Mouse (Mus musculus) embryonic stem cell, embryonic (primary cell): Measurements from ENCODE around the gene Abcf2.

Experiments
- CTCF ChIA-PET, 4 experiments: fragments of 300-600 bp in 2 of 4; fragments of 350-600 bp in 2 of 4; sonication (Branson Sonifier 250); formaldehyde crosslinking; loops; one replicate each; lab custom pipeline; 2022; ENCODE audit warnings: inconsistent platforms in 2 of 4; lab: Charles Lee
- POLR2A ChIA-PET, 4 experiments: fragments of 300-600 bp in 2 of 4; fragments of 350-600 bp in 2 of 4; sonication (Branson Sonifier 250); formaldehyde crosslinking; loops; one replicate each; lab custom pipeline; 2022; ENCODE audit warnings: antibody characterized with exemption in 4 of 4, inconsistent platforms in 1 of 4; lab: Charles Lee

The Abcf2 gene

GRCm38 (mm10) chr5:24595261-24595660 is 18.0 kb upstream of the Abcf2 start:
- CTCF ChIA-PET, result interaction anchor here in 1 of 4 experiments (0.7 to 2.7 kb wide), 2 partner anchors 65 to 162 kb away, joined by 4 to 14 read pairs; no protein-coding TSS in a partner anchor
- POLR2A ChIA-PET, result interaction anchor here in 2 of 4 experiments (0.5 to 1.9 kb wide), 4 partner anchors 8 to 194 kb away, joined by 5 to 8 read pairs (median 6); partner anchors contain the start of genes Chpf2 (in 1 of the 2) and Nub1 (in 1 of the 2)

- ChIA-PET CTCF (interaction anchor here in 2 of 4 experiments (0.9 to 1.2 kb wide), 2 partner anchors 64 to 111 kb away, joined by 3 read pairs; no protein-coding TSS in a partner anchor), POLR2A (interaction anchor here in 1 of 4 experiments (0.5 to 1.7 kb wide), 3 partner anchors 17 to 95 kb away, joined by 3 to 6 read pairs (median 5); partner anchors contain the start of gene Abcf2)
These were observed 17.1 kb upstream of the Abcf2 start for GRCm38 (mm10) chr5:24594346-24594745.

DNA sequence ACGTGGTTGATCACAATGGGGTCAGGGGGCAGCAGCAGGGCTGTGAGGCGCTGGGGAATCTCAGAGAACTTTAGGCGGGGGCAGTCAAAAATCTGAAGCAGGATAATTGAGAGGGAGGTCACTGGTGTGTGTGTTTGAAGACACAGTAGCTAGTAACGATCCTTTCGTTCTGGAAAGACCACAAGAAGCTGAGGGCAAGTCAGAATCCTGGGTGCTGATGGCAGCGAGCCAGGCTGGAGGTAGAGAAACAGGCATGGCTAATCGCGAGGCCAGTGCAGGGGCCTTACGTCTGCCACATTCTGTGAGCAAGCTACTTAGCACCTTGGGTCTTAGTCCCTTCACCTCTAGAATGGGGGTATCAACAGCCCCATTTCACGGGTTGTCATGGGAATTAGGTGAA is 16.7 kb upstream of the Abcf2 start:
- POLR2A ChIA-PET, result interaction anchor here in 2 of 4 experiments (0.5 to 1.7 kb wide), 7 partner anchors 9 to 95 kb away, joined by 3 to 6 read pairs (median 4); partner anchors contain the start of gene Abcf2 (in 1 of the 2)

DNA sequence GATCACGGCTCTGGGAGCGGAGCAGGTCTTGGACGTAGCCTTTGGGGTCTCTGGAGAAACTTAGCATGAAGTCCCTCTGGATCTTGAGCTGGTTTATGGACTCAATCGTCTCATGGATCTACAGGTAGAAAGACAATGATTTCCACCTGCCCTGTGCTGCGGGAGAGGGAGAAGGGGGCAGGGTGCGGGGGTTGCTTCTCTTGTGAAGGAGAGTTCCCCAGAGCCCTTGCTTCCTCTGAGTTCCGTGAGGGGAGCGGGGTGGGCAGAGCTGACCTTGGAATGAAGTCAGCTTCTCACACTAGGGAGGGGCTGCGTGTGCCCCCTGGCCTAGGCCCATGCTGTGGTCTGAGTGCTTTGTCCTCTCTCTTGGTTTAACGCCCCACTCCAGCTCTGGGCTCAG is 16.0 kb upstream of the Abcf2 start:
- CTCF ChIA-PET, result interaction anchor here in 2 of 4 experiments (0.9 to 1.2 kb wide), 3 partner anchors 9 to 110 kb away, joined by 3 read pairs; no protein-coding TSS in a partner anchor
- POLR2A ChIA-PET, result interaction anchor here in 2 of 4 experiments (0.6 to 1.7 kb wide), 6 partner anchors 9 to 46 kb away, joined by 3 to 6 read pairs (median 4); partner anchors contain the start of gene Abcf2 (in 1 of the 2)

More for the DNA sequence above, 16.7 kb upstream of the Abcf2 start:
- CTCF ChIA-PET, result interaction anchor here in 2 of 4 experiments (0.9 to 1.2 kb wide), 3 partner anchors 9 to 110 kb away, joined by 3 read pairs; no protein-coding TSS in a partner anchor

DNA sequence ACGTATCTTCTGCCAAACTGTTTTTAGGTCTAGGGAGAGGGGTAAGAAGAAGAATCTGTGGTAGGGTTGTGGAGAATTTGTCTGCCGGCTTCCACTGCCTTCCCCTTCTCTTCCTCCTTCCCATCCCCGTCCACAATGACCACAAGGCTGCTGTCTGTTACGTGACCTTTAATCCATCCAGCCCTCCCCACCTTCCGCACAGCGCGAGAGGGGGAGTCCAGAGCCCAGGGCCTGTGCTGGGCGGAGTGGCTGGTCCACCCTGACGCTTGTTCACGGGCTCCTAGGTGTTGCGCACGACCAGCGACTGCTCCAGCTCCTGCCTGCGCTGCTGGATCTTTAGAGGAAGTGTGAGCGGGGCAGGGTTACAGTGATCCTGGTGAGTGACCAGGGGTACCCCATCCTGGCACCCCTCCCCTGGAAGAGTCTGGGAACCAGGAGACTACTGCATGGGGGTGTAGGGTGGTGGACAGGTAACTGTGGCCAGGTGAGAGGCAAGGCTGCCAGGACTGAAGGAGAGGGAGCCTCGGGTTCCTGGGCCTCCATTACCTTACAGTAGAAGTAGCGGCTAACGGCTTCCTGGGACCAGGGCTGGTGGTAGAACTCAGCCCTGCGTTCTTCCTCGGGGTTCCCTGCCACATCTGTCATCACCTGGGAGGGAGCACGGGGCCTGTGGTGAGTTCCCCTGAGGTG is 15.3 kb upstream of the Abcf2 start:
- CTCF ChIA-PET, result interaction anchor here in 1 of 4 experiments (0.6 to 1.1 kb wide), 2 partner anchors 10 to 198 kb away, joined by 3 to 4 read pairs; no protein-coding TSS in a partner anchor
- POLR2A ChIA-PET, result interaction anchor here in 1 of 4 experiments (1.4 to 1.7 kb wide), 2 partner anchors 11 to 15 kb away, joined by 4 to 6 read pairs; partner anchors contain the start of gene Abcf2

DNA sequence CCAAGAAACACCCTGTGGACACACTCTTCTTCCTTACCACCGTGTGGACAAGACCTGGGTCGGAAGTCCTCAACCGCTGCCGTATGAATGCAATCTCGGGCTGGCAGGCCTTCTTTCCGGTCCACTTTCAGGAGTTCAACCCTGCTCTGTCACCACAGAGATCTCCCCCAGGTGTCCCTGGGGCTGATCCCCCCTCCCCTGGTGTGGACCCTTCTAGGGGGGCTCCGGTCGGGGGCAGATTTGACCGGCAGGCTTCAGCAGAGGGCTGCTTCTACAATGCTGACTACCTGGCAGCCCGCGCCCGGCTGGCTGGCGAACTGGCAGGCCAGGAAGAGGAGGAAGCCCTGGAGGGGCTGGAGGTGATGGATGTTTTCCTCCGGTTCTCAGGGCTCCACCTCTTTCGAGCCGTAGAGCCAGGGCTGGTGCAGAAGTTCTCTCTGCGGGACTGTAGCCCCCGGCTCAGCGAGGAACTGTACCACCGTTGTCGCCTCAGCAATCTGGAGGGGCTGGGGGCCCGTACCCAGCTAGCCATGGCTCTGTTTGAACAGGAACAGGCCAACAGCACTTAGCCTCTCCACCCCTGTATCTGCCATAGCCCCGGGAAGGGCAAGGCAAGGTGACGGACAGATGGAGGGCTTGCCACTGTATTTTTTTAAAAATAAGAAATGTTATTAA is 14.7 kb upstream of the Abcf2 start:
- ChIA-PET CTCF (interaction anchor here in 1 of 4 experiments (0.6 to 1.6 kb wide), 3 partner anchors 62 to 198 kb away, joined by 4 to 5 read pairs (median 4); no protein-coding TSS in a partner anchor), POLR2A (interaction anchor here in 3 of 4 experiments (0.5 to 2.3 kb wide), 6 partner anchors 9 to 17 kb away, joined by 3 to 9 read pairs (median 4); partner anchors contain the start of gene Abcf2 (in 2 of the 3))

- ChIA-PET POLR2A (interaction anchor here (0.7 to 2.3 kb wide), 10 partner anchors 12 to 942 kb away, joined by 3 to 9 read pairs (median 3); partner anchors contain the start of genes Abcf2 (in 3 of the 4) and Nub1 (in 1 of the 4)), CTCF (interaction anchor here in 1 of 4 experiments (0.5 to 1.6 kb wide), 4 partner anchors 12 to 856 kb away, joined by 3 to 5 read pairs (median 4); no protein-coding TSS in a partner anchor)
These were observed 14.0 kb upstream of the Abcf2 start for GRCm38 (mm10) chr5:24591268-24591721.

DNA sequence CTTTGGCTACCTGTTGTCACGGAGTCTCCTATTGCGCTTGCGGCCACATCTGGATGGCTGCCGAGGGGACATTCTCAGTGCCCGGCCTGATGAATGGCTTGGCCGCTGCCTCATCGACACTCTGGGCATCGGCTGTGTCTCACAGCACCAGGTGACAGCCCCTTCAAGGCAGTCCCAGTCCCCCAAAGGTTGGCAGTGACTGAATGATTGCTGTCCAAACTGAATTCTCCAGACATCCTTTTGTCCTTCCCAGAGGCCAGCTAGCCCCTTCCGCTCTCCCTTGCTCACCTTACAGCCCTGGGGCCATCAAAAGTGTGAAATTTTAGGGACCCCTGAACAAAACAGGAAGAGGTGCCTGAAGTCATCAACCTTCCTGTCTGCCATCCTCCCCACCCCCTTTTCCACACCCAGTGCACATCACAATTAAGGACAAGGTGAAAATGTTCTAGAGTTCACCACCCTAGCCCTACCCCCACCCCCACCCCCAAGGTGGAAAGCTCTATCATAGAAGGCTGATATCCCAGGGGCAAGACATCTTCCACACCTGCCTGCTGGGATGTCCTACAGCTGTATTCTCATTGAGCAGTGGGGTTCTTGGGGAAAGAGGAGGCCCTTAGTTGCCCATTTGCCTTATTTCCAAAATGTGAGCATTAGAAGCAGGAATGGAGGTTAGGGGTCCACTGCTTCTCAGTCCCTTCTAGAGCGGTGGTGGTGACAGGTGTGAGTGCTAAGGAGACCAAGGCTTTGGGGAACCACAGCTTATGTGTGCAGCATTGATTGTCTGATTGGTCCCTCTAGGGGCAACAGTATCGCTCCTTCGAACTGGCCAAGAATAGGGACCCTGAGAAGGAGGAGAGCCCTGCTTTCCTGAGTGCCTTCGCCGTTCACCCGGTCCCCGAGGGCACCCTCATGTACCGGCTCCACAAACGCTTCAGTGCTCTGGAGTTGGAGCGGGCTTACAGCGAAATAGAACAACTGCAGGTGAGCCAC is 12.5 kb upstream of the Abcf2 start:
- ChIA-PET POLR2A (interaction anchor here in 3 of 4 experiments (0.6 to 2.3 kb wide), 6 partner anchors 12 to 30 kb away, joined by 3 to 9 read pairs (median 4); partner anchors contain the start of gene Abcf2 (in 2 of the 3)), CTCF (interaction anchor here in 2 of 4 experiments (0.6 to 1.3 kb wide), 4 partner anchors 14 to 417 kb away, joined by 3 to 5 read pairs (median 4); no protein-coding TSS in a partner anchor)

DNA sequence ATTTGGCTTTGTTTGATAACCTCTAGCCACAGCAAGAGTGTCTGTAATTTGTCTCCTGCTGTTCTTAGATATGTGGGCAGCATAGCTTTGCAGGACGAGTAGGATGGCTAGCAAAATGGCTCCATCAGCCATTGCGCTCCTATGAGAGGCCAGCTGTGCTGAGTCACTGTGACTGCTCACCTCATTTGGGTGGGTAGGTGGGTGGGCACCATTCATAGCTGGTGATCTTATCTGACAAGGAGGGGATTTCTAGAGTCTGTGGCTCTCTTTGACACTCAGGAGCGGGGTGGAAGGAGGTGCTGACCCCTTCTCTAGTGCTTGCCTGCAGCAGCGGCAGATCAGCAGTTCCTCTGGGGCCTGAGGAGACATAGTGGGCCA is 9.9 kb upstream of the Abcf2 start:
- ChIA-PET CTCF (interaction anchor here (0.6 to 2.3 kb wide), 12 partner anchors 10 to 203 kb away, joined by 3 to 21 read pairs (median 4); partner anchors contain the start of gene Abcb8 (in 1 of the 4)), POLR2A (interaction anchor here (0.6 to 2.7 kb wide), 19 partner anchors 8 to 836 kb away, joined by 3 to 21 read pairs (median 4); partner anchors contain the start of genes Abcf2 (in 3 of the 4), Cdk5 (in 1 of the 4), Gbx1 (in 1 of the 4) and Slc4a2 (in 1 of the 4))

- CTCF ChIA-PET, result interaction anchor here (0.6 to 2.3 kb wide), 16 partner anchors 10 to 697 kb away, joined by 3 to 21 read pairs (median 3); partner anchors contain the start of gene Abcb8 (in 1 of the 4)
- POLR2A ChIA-PET, result interaction anchor here (0.6 to 2.7 kb wide), 21 partner anchors 9 to 836 kb away, joined by 3 to 21 read pairs (median 4); partner anchors contain the start of genes Abcf2 (in 3 of the 4), Cdk5 (in 1 of the 4), Gbx1 (in 1 of the 4) and Nub1 (in 1 of the 4)
These were observed 9.4 kb upstream of the Abcf2 start, which contains the start of gene Chpf2 for GRCm38 (mm10) chr5:24586547-24587199. Gene Chpf2, plus strand, starts transcription at chr5:24586741.

DNA sequence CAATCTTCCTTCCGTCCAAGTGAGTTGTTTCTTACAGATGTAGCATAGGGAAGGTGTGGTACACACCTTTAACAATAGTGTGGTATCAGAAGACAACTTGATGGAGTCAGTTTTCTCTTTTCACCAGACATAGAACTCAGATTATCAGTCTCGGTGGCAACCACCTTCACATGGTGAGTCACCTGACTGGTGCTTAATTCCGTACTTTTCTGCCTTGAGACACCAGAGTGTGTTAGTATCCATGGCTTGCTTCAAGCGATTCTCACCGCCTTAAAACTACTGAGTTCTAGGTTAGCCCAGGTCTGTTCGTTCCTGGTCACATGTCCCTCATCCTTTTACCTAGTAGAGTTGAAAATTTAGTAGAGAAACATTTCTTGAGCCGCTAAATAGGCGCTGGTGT is 8.8 kb upstream of the Abcf2 start:
- CTCF ChIA-PET, result interaction anchor here (0.8 to 2.3 kb wide), 12 partner anchors 11 to 697 kb away, joined by 3 to 21 read pairs (median 4); partner anchors contain the start of gene Abcb8 (in 1 of the 4)
- POLR2A ChIA-PET, result interaction anchor here in 3 of 4 experiments (0.7 to 2.7 kb wide), 13 partner anchors 8 to 166 kb away, joined by 3 to 21 read pairs (median 4); partner anchors contain the start of genes Abcf2 (in 3 of the 3), Cdk5 (in 1 of the 3), Nub1 (in 1 of the 3) and Slc4a2 (in 1 of the 3)

DNA sequence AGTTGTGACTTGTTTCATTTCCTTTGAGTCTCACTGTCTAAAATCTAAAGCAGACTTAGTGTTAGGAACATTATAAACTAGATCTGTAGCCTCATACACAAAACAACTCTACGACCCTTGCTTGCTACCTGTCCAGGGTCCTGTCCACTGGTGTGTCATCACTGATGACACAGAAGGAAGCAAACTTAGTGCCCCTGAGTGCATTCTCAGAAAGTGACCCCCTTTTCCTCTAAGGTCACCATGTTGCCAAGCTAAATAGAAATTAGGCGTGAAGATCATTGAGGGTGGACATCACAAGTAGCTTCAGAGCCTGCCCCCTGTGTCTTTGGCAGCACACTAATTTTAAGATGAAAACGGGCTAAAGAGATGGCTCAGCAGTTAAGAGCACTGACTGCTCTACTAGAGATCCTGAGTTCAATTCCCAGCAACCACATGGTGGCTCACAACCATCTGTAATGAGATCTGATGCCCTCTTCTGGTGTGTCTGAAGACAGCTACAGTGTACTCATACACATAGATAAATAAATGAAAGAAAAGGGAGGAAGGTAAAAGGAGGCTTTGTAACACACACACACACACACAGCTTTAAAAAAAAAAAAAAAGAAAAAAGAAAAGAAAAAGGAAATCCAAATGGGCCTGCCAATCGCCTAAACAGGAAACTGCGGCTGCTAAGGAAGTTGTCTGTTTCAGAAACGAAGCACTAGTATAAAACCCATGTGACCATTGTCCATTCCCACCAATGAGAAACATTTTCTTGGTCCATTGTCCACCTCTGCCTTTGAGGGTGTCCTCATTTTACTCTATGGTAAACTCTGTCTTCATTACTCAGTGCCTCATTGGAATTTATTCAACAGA is 1.1 kb upstream of the Abcf2 start:
- POLR2A ChIA-PET, result interaction anchor here (0.7 to 3.5 kb wide), 42 partner anchors 9 to 951 kb away, joined by 3 to 21 read pairs (median 6); partner anchors contain the start of genes Nub1 (in 4 of the 4), Chpf2 (in 2 of the 4), Rheb (in 2 of the 4) and Tmub1 (in 2 of the 4)
- CTCF ChIA-PET, result interaction anchor here in 1 of 4 experiments (0.5 to 1.8 kb wide), 7 partner anchors 19 to 282 kb away, joined by 3 to 11 read pairs (median 5); partner anchors contain the start of gene Rheb

GRCm38 (mm10) chr5:24576801-24577182 is 475 bp downstream of the Abcf2 start:
- ChIA-PET POLR2A (interaction anchor here (0.5 to 3.5 kb wide), 64 partner anchors 9 to 1072 kb away, joined by 3 to 21 read pairs (median 5); partner anchors contain the start of genes Nub1 (in 4 of the 4), Chpf2 (in 3 of the 4), Rheb (in 3 of the 4) and Fastk (in 2 of the 4)), CTCF (interaction anchor here (0.9 to 1.8 kb wide), 10 partner anchors 21 to 182 kb away, joined by 3 to 11 read pairs (median 4); no protein-coding TSS in a partner anchor)

GRCm38 (mm10) chr5:24575948-24576347 is 1.3 kb downstream of the Abcf2 start:
- POLR2A ChIA-PET, result interaction anchor here in 2 of 4 experiments (1.2 to 3.5 kb wide), 3 partner anchors 9 to 19 kb away, joined by 3 to 8 read pairs (median 4); partner anchors contain the start of gene 4931409K22Rik (in 1 of the 2)
- CTCF ChIA-PET, result no interaction called here
